Mouse (Mus musculus): ENCODE measurements around the gene Agrp. TPM values are rescaled to one million over a fixed set of nuclear protein-coding genes. Genes with fewer than 3 reads are reported as not detected.
"Not testable (repeated sequence)": the region's sequence is repeated elsewhere in the genome, so short reads cannot be mapped to it uniquely, and the experiment has no call there.

Agrp gene
- polyA plus RNA-seq, 1 experiment = 0.47 TPM

DNA sequence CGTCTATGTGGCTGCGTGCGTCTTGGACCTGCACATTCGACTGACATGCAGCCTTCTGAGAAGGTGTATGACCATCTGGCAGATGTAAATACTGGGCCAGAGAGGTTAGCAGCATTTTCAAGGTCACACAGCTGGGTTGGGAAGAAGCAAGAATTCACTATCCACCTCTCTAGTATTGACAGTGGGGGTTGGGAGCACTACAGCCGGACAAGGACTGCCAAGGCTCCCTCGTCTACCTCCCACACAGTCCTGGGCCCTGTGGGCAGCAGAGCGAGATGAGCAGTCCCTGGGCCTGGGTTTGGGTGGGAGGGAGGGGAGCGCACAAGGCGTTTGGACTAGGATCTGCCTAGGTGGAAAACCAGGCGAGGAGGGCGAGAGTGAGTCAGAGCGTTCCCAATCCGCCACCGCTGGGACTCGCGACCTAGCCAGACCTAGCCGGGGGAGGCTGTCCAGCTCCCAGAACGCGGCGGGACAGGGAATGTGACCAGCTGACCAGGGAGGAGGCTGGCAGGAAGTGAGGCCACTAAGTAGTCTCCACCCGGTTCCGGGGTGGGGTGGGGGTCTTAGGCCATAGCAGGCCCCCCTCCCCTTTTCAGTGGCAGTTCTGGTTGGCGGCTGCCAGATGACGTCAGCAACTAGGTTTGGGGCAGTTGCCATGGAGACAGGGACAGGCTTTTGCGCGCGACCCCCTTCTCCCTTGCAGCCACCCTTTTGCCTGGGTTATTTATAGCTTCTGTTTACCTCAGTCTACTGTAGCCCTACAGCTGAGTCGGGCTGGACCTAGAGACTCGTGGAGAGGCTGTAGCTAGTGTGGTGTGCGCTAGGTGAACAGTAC lies 30.8 kb downstream of the Agrp start:
- Histone ChIP-seq H3K79me2 (ENCODE audit: control insufficient read depth, insufficient read depth) (peaks cover 48% of the 10 kb centered on the region), H3K4me2 (ENCODE audit: low read depth) (peak overlapping the region; percentile 98), H3ac (ENCODE audit: control insufficient read depth, insufficient read length) (peak overlapping the region; percentile 71), H3K4me3 (peak overlapping the region; percentile 84), H3K36me3 (ENCODE audit: control insufficient read depth, insufficient read depth) (no peaks in the 10 kb centered on the region), H3K27me3 (ENCODE audit: control insufficient read depth, insufficient read depth, insufficient read length) (no peaks in the 10 kb centered on the region)
- peak; percentile 98 for TF ChIP-seq POLR2A (IDR thresholded peaks at IDR 0.05; ENCODE audit: insufficient read length, low read depth)
- no peak for TF ChIP-seq TCF12 (IDR thresholded peaks at IDR 0.05; ENCODE audit: insufficient read depth, poor library complexity, severe bottlenecking)
- TF ChIP-seq REST (IDR thresholded peaks at IDR 0.05; ENCODE audit: insufficient read depth, insufficient read length) = no peak
- no peak for TF ChIP-seq CEBPB (IDR thresholded peaks at IDR 0.05; ENCODE audit: insufficient read depth, poor library complexity, severe bottlenecking)
- TF ChIP-seq MAX (IDR thresholded peaks at IDR 0.05; ENCODE audit: low read depth) = no peak
- no peak for TF ChIP-seq TCF3 (IDR thresholded peaks at IDR 0.05; ENCODE audit: insufficient read length, low read depth)
- TF ChIP-seq USF1 (IDR thresholded peaks at IDR 0.05; ENCODE audit: low read depth) = peak; percentile 59
- peak in 1 of 3 experiments; percentile 61 for TF ChIP-seq MYOG (IDR thresholded peaks at IDR 0.05; ENCODE audit: control insufficient read depth in 1 of 3, insufficient read depth in 1 of 3, insufficient read length in 2 of 3, low read depth in 2 of 3)
- TF ChIP-seq SRF (IDR thresholded peaks at IDR 0.05; ENCODE audit: control insufficient read depth, insufficient read length, low read depth) = no peak
- TF ChIP-seq POLR2AphosphoS2 (IDR thresholded peaks at IDR 0.05; ENCODE audit: insufficient read length, low read depth) = peak; percentile 96
- no peak for TF ChIP-seq E2F4 (IDR thresholded peaks at IDR 0.05; ENCODE audit: insufficient read depth)
- TF ChIP-seq MYOD1 (IDR thresholded peaks at IDR 0.05; ENCODE audit: control insufficient read depth in 1 of 3, insufficient read length in 2 of 3, low read depth in 2 of 3) = peak in 1 of 3 experiments; percentile 9

DNA sequence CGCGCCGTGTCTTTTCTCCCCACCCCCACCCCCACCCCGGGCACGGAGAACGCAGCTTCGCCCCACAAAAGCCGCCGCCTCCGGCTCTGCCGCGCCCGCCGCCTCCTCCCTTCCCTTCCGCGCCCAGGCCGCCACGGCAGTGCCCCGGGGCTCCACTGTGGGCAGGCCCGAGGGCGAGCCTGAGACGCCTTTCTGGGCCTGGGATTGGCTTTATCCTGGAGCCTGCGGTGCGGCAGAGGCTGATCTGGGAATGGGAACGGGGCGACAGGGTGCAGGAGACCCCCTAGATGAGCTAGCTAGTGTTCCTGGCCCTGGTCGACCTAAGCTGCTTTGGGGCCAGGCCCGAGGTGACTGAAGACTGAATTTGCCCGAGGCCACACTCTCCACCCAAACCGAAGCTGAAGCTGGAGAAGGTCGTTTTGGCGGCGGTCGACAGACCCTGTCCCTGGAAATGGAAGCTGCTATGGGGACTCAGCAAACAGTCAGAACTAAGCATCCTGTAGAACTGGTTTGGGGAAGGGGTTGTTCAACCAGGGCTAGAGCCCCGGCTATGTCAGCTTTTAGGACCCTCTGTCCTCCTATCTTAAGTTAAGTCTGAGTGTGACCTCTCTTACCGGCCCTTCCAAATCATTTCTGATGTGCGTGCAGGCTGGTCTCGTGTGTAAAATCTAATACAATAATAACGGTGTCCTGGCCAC lies 31.6 kb downstream of the Agrp start:
- H3K4me3 ChIP-seq = peak overlapping the region; percentile 84
- peak overlapping the region; percentile 98 for H3K4me2 ChIP-seq (ENCODE audit: low read depth)
- TF ChIP-seq TCF3 (IDR thresholded peaks at IDR 0.05; ENCODE audit: insufficient read length, low read depth) (no peak), MYOD1 (IDR thresholded peaks at IDR 0.05; ENCODE audit: control insufficient read depth in 1 of 3, insufficient read length in 2 of 3, low read depth in 2 of 3) (no peak), POLR2AphosphoS2 (IDR thresholded peaks at IDR 0.05; ENCODE audit: insufficient read length, low read depth) (no peak), POLR2A (IDR thresholded peaks at IDR 0.05; ENCODE audit: insufficient read length, low read depth) (no peak), CEBPB (IDR thresholded peaks at IDR 0.05; ENCODE audit: insufficient read depth, poor library complexity, severe bottlenecking) (no peak), E2F4 (IDR thresholded peaks at IDR 0.05; ENCODE audit: insufficient read depth) (no peak), MYOG (IDR thresholded peaks at IDR 0.05; ENCODE audit: control insufficient read depth in 1 of 3, insufficient read depth in 1 of 3, insufficient read length in 2 of 3, low read depth in 2 of 3) (no peak), SRF (IDR thresholded peaks at IDR 0.05; ENCODE audit: control insufficient read depth, insufficient read length, low read depth) (no peak), MAX (IDR thresholded peaks at IDR 0.05; ENCODE audit: low read depth) (no peak), USF1 (IDR thresholded peaks at IDR 0.05; ENCODE audit: low read depth) (no peak), TCF12 (IDR thresholded peaks at IDR 0.05; ENCODE audit: insufficient read depth, poor library complexity, severe bottlenecking) (no peak), REST (IDR thresholded peaks at IDR 0.05; ENCODE audit: insufficient read depth, insufficient read length) (no peak)
- H3K27me3 ChIP-seq (ENCODE audit: control insufficient read depth, insufficient read depth, insufficient read length) = no peaks in the 10 kb centered on the region
- H3K36me3 ChIP-seq (ENCODE audit: control insufficient read depth, insufficient read depth) = no peaks in the 10 kb centered on the region
- peak overlapping the region; percentile 71 for H3ac ChIP-seq (ENCODE audit: control insufficient read depth, insufficient read length)
- H3K79me2 ChIP-seq (ENCODE audit: control insufficient read depth, insufficient read depth) = peaks cover 41% of the 10 kb centered on the region

DNA sequence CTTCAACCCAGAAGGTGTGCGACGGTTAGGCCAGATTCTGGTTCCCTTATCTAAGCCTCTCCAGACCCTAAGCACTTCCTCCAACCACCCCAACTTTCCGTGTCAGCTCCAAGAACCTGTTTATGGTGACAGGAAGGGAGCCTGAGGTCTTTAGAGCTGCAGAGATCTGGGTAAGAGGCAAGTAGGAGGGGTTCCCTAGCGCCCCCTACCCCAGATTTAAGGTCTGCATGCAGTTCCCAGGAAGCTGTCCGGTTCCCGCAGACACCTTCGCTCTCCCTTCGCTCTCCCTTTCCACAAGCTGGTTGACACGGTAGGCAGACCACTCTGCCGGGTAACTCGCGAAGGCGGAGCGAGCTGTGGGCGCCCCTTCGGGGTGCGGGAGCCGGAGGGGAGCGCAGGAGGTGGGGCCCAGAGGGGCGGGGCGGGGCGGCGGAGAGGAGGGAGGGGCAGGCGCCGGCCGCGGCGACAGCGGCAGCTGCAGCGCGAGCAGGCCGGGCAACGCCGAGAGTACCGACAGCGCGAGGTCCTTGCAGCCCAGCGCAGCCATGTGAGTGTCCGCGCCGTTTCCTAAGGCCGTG lies 32.3 kb downstream of the Agrp start, which contains the start of gene Ripor1:
Ripor1 (plus strand) TSS at position 452 of the 578 bp plus-strand sequence.
- peak within 1 kb of the TSS; percentile 98 for H3K4me2 ChIP-seq (ENCODE audit: low read depth)
- no peaks in the 10 kb centered on the region for H3K27me3 ChIP-seq (ENCODE audit: control insufficient read depth, insufficient read depth, insufficient read length)
- H3K79me2 ChIP-seq (ENCODE audit: control insufficient read depth, insufficient read depth) = peaks cover 33% of the 10 kb centered on the region
- H3ac ChIP-seq (ENCODE audit: control insufficient read depth, insufficient read length) = peak within 1 kb of the TSS; percentile 71
- H3K36me3 ChIP-seq (ENCODE audit: control insufficient read depth, insufficient read depth) = no peaks in the 10 kb centered on the region
- peak within 1 kb of the TSS; percentile 84 for H3K4me3 ChIP-seq
- peak; percentile 99 for TF ChIP-seq POLR2AphosphoS2 (IDR thresholded peaks at IDR 0.05; ENCODE audit: insufficient read length, low read depth)
- TF ChIP-seq MYOD1 (IDR thresholded peaks at IDR 0.05; ENCODE audit: control insufficient read depth in 1 of 3, insufficient read length in 2 of 3, low read depth in 2 of 3) = peak in 2 of 3 experiments; percentile 79 to 93
- no peak for TF ChIP-seq REST (IDR thresholded peaks at IDR 0.05; ENCODE audit: insufficient read depth, insufficient read length)
- no peak for TF ChIP-seq SRF (IDR thresholded peaks at IDR 0.05; ENCODE audit: control insufficient read depth, insufficient read length, low read depth)
- peak; percentile 62 for TF ChIP-seq TCF3 (IDR thresholded peaks at IDR 0.05; ENCODE audit: insufficient read length, low read depth)
- TF ChIP-seq E2F4 (IDR thresholded peaks at IDR 0.05; ENCODE audit: insufficient read depth) = no peak
- no peak for TF ChIP-seq CEBPB (IDR thresholded peaks at IDR 0.05; ENCODE audit: insufficient read depth, poor library complexity, severe bottlenecking)
- no peak for TF ChIP-seq TCF12 (IDR thresholded peaks at IDR 0.05; ENCODE audit: insufficient read depth, poor library complexity, severe bottlenecking)
- TF ChIP-seq USF1 (IDR thresholded peaks at IDR 0.05; ENCODE audit: low read depth) = no peak
- TF ChIP-seq MYOG (IDR thresholded peaks at IDR 0.05; ENCODE audit: control insufficient read depth in 1 of 3, insufficient read depth in 1 of 3, insufficient read length in 2 of 3, low read depth in 2 of 3) = peak in 2 of 3 experiments; percentile 72 to 79
- TF ChIP-seq POLR2A (IDR thresholded peaks at IDR 0.05; ENCODE audit: insufficient read length, low read depth) = peak; percentile 97
- no peak for TF ChIP-seq MAX (IDR thresholded peaks at IDR 0.05; ENCODE audit: low read depth)

DNA sequence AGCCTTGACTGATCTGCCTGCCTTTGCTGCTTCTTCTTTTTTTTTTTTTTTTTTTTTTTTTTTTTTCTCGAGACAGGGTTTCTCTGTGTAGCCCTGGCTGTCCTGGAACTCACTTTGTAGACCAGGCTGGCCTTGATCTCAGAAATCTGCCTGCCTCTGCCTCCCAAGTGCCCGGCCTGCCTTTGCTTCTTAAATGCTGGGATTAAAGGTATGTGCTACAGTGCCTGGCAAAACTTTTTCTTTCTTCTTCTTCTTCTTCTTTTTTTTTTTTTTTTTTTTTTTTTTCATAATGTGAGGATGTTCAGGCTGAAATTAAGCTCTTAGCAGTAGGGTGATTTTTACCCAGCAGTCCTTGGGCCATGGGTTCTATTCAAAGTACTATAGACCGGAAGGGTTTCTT lies 34.7 kb downstream of the Agrp start:
- H3K4me2 ChIP-seq (ENCODE audit: low read depth); H3ac ChIP-seq (ENCODE audit: control insufficient read depth, insufficient read length); H3K27me3 ChIP-seq (ENCODE audit: control insufficient read depth, insufficient read depth, insufficient read length); H3K36me3 ChIP-seq (ENCODE audit: control insufficient read depth, insufficient read depth); H3K4me3 ChIP-seq; H3K79me2 ChIP-seq (ENCODE audit: control insufficient read depth, insufficient read depth): not testable (repeated sequence)
